Mouse (Mus musculus): ENCODE results near the gene Olfr1095. TPM values are rescaled to one million over a fixed set of nuclear protein-coding genes. Genes with fewer than 3 reads are reported as not detected.

The Olfr1095 gene
- polyA plus RNA-seq (2015; fragmentation: Nextera tagmentation; extraction: Ambion mirVana) = not detected in 2 replicates

DNA sequence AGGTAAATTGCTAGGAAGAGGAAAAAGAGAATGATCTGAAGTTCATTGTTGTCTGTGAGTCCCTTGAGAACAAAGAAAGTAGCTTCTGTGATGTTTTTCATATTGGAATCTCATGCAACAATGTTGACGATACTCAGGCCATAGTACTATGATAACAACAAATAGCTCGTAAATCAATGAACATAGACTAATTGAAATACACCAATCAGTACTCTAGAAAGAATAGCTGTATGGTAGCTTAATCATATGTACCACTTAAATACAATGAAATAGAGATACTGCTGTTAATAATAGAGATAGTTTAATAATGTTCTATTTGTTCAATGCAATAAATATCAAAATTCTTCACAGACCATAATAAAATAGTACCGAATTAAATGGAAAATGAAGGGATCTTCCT lies at the start of gene Olfr1095:
TSS of gene Olfr1095 (minus strand) at position 101 of the 400 bp plus-strand sequence.
- no peak within 1 kb of the TSS for H3K4me3 ChIP-seq
- no peaks in the 10 kb centered on the region for H3K9me3 ChIP-seq
- H3K4me1 ChIP-seq (replicated peaks) = no peaks in the 10 kb centered on the region
- H3K27ac ChIP-seq (replicated peaks) = no peak within 1 kb of the TSS
- no peak within 1 kb of the TSS for H3K4me2 ChIP-seq
- no peaks in the 10 kb centered on the region for H3K36me3 ChIP-seq
- WGBS = 91% methylated on average over 3 of the region's 3 CpGs
- no peak for ATAC-seq (ENCODE audit: low FRiP score, low read depth)
- H3K9ac ChIP-seq = no peak within 1 kb of the TSS
- H3K27me3 ChIP-seq = no peaks in the 10 kb centered on the region

DNA sequence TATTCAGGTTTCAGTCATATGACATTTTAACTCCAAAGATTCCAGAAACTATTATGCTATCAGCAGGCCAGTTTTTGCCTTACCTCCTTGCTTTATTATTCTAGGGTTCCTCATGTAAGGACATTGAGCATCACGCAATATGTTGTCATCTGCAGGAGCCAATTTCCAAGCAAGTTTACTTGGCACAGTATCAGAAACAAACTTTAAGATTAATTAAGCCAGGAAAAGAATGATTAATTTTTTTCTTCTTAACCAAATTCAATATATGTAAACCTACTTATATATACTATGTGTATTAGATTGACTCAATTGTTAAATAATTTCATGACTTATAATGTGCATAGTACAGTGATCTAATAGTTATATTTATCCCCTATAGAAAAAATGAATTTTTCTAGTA lies 40.6 kb upstream of the Olfr1095 start, which contains the start of gene Olfr1097:
TSS of gene Olfr1097 (minus strand) at position 101 of the 400 bp plus-strand sequence.
- no peak within 1 kb of the TSS for H3K4me2 ChIP-seq
- no peak for ATAC-seq (ENCODE audit: low FRiP score, low read depth)
- WGBS = 91% methylated on average over 1 of the region's 1 CpGs

DNA sequence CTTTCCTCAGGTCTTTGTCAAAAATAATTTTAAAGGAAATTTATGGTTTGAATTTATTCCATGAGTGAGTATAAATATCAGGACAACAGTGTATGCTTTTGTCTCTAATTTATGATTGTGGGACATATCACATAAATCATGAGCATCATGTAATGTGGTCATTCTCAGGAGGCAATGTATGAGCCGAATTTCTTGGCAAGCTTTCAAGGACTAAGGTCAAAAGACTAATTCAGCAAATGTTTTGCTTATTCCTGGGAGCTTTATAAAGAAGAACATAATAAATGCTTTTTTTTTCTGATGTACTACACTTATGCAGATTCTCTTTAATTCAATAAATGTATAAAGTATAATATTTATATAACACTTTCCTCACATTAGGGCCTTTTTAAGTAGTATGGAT lies 23.2 kb upstream of the Olfr1095 start, which contains the start of gene Gm13723:
TSS of gene Gm13723 (minus strand) at position 101 of the 400 bp plus-strand sequence.
- 59% methylated on average over 1 of the region's 1 CpGs for WGBS
- H3K27ac ChIP-seq (replicated peaks) = no peak within 1 kb of the TSS
- ATAC-seq (ENCODE audit: low FRiP score, low read depth) = no peak

More for the DNA sequence above, 40.6 kb upstream of the Olfr1095 start, which contains the start of gene Olfr1097:
- H3K9me3 ChIP-seq = no peaks in the 10 kb centered on the region
- no peaks in the 10 kb centered on the region for H3K36me3 ChIP-seq
- no peak within 1 kb of the TSS for H3K9ac ChIP-seq
- H3K27me3 ChIP-seq = no peaks in the 10 kb centered on the region
- no peak within 1 kb of the TSS for H3K27ac ChIP-seq (replicated peaks)
- no peak within 1 kb of the TSS for H3K4me3 ChIP-seq
- no peaks in the 10 kb centered on the region for H3K4me1 ChIP-seq (replicated peaks)

DNA sequence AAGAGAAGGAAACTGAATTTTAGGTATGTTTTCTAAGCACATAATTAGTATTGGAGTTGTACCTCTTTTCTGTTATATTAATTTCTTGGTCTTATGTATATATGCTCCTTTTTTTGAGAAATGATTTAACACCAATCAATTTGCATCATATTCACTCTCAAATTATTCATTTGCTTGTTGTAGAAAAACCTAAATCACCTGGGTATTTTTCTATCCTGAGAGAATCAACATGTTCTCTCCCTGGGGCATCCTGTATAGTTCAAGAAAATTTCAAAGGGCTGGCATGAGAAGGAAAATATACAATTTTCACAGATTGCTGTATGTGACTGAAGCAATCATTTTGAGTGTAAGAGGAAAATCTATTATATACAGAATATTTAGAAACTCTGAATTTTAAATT lies 27.1 kb downstream of the Olfr1095 start, which contains the start of gene Olfr1094:
TSS of gene Olfr1094 (plus strand) at position 301 of the 400 bp plus-strand sequence.
- no peak within 1 kb of the TSS for H3K4me2 ChIP-seq
- no peak within 1 kb of the TSS for H3K9ac ChIP-seq
- H3K27me3 ChIP-seq = no peaks in the 10 kb centered on the region
- no peaks in the 10 kb centered on the region for H3K4me1 ChIP-seq (replicated peaks)
- ATAC-seq (ENCODE audit: low FRiP score, low read depth) = no peak
- no peak within 1 kb of the TSS for H3K4me3 ChIP-seq
- H3K9me3 ChIP-seq = no peaks in the 10 kb centered on the region
- no peak within 1 kb of the TSS for H3K27ac ChIP-seq (replicated peaks)
- no peaks in the 10 kb centered on the region for H3K36me3 ChIP-seq

More for the DNA sequence above, 23.2 kb upstream of the Olfr1095 start, which contains the start of gene Gm13723:
- H3K9ac ChIP-seq = no peak within 1 kb of the TSS
- no peak within 1 kb of the TSS for H3K4me2 ChIP-seq
- H3K4me1 ChIP-seq (replicated peaks) = no peaks in the 10 kb centered on the region
- no peaks in the 10 kb centered on the region for H3K27me3 ChIP-seq
- H3K4me3 ChIP-seq = no peak within 1 kb of the TSS
- no peaks in the 10 kb centered on the region for H3K36me3 ChIP-seq
- H3K9me3 ChIP-seq = no peaks in the 10 kb centered on the region

DNA sequence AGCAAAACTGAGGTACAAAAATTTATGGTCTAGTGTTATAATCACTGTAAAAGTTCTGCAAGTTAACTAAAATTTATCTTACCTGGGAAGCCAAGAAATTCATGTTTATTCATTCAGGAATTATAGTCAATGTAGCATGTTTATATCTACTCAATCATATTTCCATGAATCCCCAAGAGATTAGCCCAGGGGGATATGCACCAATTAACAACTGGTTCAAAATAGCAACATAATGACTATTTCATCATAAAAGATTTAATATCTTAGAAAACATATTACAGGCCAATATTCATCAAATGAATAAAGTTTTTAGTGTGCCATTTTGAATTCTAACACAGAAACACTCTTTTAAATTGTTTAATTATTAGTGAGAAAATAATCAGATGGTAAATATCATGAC lies 41.6 kb downstream of the Olfr1095 start, which contains the start of gene Olfr141:
TSS of gene Olfr141 (minus strand) at position 101 of the 400 bp plus-strand sequence.
- Histone ChIP-seq H3K27ac (replicated peaks) (no peak within 1 kb of the TSS), H3K9ac (no peak within 1 kb of the TSS), H3K36me3 (no peaks in the 10 kb centered on the region), H3K4me2 (no peak within 1 kb of the TSS), H3K4me3 (no peak within 1 kb of the TSS), H3K4me1 (replicated peaks) (no peaks in the 10 kb centered on the region), H3K27me3 (no peaks in the 10 kb centered on the region), H3K9me3 (no peaks in the 10 kb centered on the region)
- ATAC-seq (ENCODE audit: low FRiP score, low read depth) = no peak

Other genes with a start within 250 kb of the Olfr1095 start
- not detected in 2 replicates for gene Olfr1084, start 212.0 kb downstream of the Olfr1095 start, polyA plus RNA-seq (2015; fragmentation: Nextera tagmentation; extraction: Ambion mirVana)
- gene Olfr1085, start 189.7 kb downstream of the Olfr1095 start, polyA plus RNA-seq (2015; fragmentation: Nextera tagmentation; extraction: Ambion mirVana) = not detected in 2 replicates
- gene Olfr1086, start 171.6 kb downstream of the Olfr1095 start, polyA plus RNA-seq (2015; fragmentation: Nextera tagmentation; extraction: Ambion mirVana) = not detected in 2 replicates
- not detected in 2 replicates for gene Olfr1087, start 153.3 kb downstream of the Olfr1095 start, polyA plus RNA-seq (2015; fragmentation: Nextera tagmentation; extraction: Ambion mirVana)
- gene Olfr1089, start 118.0 kb downstream of the Olfr1095 start, polyA plus RNA-seq (2015; fragmentation: Nextera tagmentation; extraction: Ambion mirVana) = not detected in 2 replicates
- not detected in 2 replicates for gene Olfr1090, start 92.7 kb downstream of the Olfr1095 start, polyA plus RNA-seq (2015; fragmentation: Nextera tagmentation; extraction: Ambion mirVana)
- gene Olfr1093, start 69.2 kb downstream of the Olfr1095 start, polyA plus RNA-seq (2015; fragmentation: Nextera tagmentation; extraction: Ambion mirVana) = not detected in 2 replicates
- gene Olfr141, start 41.7 kb downstream of the Olfr1095 start, polyA plus RNA-seq (2015; fragmentation: Nextera tagmentation; extraction: Ambion mirVana) = not detected in 2 replicates
- not detected in 2 replicates for gene Olfr1094, start 27.0 kb downstream of the Olfr1095 start, polyA plus RNA-seq (2015; fragmentation: Nextera tagmentation; extraction: Ambion mirVana)
- gene Gm13723, start 23.1 kb upstream of the Olfr1095 start, polyA plus RNA-seq (2015; fragmentation: Nextera tagmentation; extraction: Ambion mirVana) = not detected in 2 replicates
- gene Olfr1097, start 40.5 kb upstream of the Olfr1095 start, polyA plus RNA-seq (2015; fragmentation: Nextera tagmentation; extraction: Ambion mirVana) = not detected in 2 replicates
- not detected in 2 replicates for gene Olfr1098, start 72.8 kb upstream of the Olfr1095 start, polyA plus RNA-seq (2015; fragmentation: Nextera tagmentation; extraction: Ambion mirVana)
- not detected in 2 replicates for gene Olfr1099, start 109.0 kb upstream of the Olfr1095 start, polyA plus RNA-seq (2015; fragmentation: Nextera tagmentation; extraction: Ambion mirVana)
- gene Olfr1100, start 128.3 kb upstream of the Olfr1095 start, polyA plus RNA-seq (2015; fragmentation: Nextera tagmentation; extraction: Ambion mirVana) = not detected in 2 replicates
- not detected in 2 replicates for gene Olfr1101, start 139.5 kb upstream of the Olfr1095 start, polyA plus RNA-seq (2015; fragmentation: Nextera tagmentation; extraction: Ambion mirVana)
- gene Olfr1102, start 146.7 kb upstream of the Olfr1095 start, polyA plus RNA-seq (2015; fragmentation: Nextera tagmentation; extraction: Ambion mirVana) = not detected in 2 replicates
- not detected in 2 replicates for gene Olfr1104, start 175.4 kb upstream of the Olfr1095 start, polyA plus RNA-seq (2015; fragmentation: Nextera tagmentation; extraction: Ambion mirVana)
- not detected in 2 replicates for gene Olfr1105, start 184.8 kb upstream of the Olfr1095 start, polyA plus RNA-seq (2015; fragmentation: Nextera tagmentation; extraction: Ambion mirVana)
- gene Olfr1106, start 200.6 kb upstream of the Olfr1095 start, polyA plus RNA-seq (2015; fragmentation: Nextera tagmentation; extraction: Ambion mirVana) = not detected in 2 replicates
- gene Olfr1107, start 224.1 kb upstream of the Olfr1095 start, polyA plus RNA-seq (2015; fragmentation: Nextera tagmentation; extraction: Ambion mirVana) = not detected in 2 replicates
- not detected in 2 replicates for gene Olfr1109, start 244.3 kb upstream of the Olfr1095 start, polyA plus RNA-seq (2015; fragmentation: Nextera tagmentation; extraction: Ambion mirVana)